Mouse (Mus musculus) 3T3-L1 (cell line): ENCODE measurements around the gene Dctn2.
A peak's percentile ranks its signal among the peaks of the same experiment; 100 is the strongest.

Experiments
- DNase-seq: peaks from one replicate; pipeline ENCODE4 v3.0.0-alpha.2; 2015; ENCODE audit warnings: low read depth, low spot score

The Dctn2 gene

GRCm38 (mm10) chr10:127263631-127264030 lies 2.5 kb upstream of the Dctn2 start:
- no peak for DNase-seq

DNA sequence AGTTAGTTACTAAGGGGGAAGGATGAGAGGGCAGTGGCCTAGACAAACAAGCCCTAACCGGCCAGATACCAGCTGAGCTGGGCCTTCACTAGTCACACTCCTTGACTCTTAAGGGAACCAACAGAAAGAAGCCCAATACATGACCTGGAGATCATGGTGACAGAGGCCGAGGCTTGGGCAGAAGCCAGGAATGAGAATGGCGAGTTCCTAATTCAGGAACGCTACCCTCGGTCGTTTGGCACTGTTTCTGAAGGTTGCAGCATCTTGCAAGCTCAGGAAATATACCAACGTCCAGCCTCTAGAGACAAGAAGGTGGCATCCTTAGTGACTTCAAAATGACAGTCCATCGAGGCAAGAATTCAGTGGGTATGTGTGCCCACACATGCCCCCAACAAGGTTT lies 1.8 kb upstream of the Dctn2 start:
- DNase-seq: no peak

GRCm38 (mm10) chr10:127264971-127265370 lies 1.2 kb upstream of the Dctn2 start:
- DNase-seq: no peak

- peak; percentile 35 for DNase-seq
These were observed 449 bp upstream of the Dctn2 start for GRCm38 (mm10) chr10:127265727-127266111.

GRCm38 (mm10) chr10:127267318-127267717 lies 1.1 kb downstream of the Dctn2 start:
- DNase-seq: no peak

- peak; percentile 25 for DNase-seq
These were observed 2.2 kb downstream of the Dctn2 start for GRCm38 (mm10) chr10:127268401-127268800.

DNA sequence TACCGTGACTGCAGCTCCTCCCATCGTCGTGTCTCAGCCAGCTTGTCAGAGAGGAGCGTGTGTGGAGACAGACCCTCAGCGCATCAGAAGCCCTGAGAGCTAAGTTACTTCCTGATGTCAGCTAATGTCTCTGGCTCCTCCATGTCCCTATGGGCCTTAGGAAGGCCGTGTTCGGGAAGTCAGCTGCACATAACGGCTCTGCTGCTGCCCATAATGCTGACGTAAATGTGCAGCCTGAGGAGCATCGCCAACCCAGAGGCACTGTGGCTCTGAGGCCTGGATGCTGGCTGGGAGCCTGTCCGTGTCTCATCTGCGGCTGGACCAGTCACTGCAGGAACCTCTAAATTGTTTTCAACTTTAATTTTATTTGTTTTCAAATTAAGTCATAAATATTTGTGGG lies 2.9 kb downstream of the Dctn2 start:
- DNase-seq: no peak

- no peak for DNase-seq
These were observed 3.7 kb downstream of the Dctn2 start for GRCm38 (mm10) chr10:127269884-127270283.

GRCm38 (mm10) chr10:127272371-127272770 lies 6.2 kb downstream of the Dctn2 start:
- no peak for DNase-seq

GRCm38 (mm10) chr10:127274261-127275022 lies 8.3 kb downstream of the Dctn2 start:
- no peak for DNase-seq

DNA sequence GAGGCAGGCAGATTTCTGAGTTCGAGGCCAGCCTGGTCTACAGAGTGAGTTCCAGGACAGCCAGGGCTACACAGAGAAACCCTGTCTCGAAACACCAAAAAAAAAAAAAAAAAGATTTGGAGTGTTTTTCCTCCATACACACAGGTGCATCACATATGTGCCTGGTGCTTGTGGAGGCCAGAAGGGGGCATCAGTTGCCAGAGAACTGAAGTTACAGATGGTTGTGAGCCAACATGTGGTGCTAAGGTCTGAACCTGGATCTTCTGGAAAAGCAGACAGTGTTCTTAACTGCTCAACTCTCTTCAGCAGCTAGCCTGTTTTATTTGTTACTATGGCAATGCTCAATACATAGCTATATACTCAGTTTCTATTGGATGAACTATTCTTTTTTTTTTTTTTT lies 13.6 kb downstream of the Dctn2 start:
- DNase-seq: peak; percentile 20

- no peak for DNase-seq
These were observed 15.1 kb downstream of the Dctn2 start for GRCm38 (mm10) chr10:127281316-127281715.

DNA sequence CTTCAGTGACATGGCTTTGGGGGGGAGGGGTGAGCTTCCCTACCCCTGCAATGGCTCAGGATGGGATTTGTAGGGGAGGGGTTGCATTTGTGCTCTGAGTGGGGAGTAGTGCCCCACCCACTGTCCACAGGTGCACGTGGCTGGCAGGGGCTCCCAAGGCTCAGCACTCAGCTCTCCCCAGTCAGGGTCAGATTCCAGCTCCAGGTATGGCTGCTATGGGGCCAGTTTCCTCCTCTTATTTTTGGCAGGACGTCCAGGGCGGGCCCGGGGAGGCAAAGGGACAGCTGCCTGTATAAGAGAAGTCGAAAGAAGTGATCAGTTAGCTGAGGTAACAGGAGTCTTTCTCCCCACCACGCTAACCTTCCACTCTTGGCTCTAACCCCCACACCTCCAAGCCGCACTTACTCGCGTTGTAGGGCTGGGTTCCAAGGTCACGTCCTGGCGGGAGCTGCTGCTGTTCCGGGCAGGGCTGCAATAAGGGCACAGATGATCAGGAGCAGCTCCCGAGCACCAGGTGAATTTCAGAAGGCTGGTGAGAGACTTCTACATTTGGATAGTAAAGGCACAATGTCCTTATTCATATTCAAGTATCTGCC lies 16.6 kb downstream of the Dctn2 start:
- no peak for DNase-seq

DNA sequence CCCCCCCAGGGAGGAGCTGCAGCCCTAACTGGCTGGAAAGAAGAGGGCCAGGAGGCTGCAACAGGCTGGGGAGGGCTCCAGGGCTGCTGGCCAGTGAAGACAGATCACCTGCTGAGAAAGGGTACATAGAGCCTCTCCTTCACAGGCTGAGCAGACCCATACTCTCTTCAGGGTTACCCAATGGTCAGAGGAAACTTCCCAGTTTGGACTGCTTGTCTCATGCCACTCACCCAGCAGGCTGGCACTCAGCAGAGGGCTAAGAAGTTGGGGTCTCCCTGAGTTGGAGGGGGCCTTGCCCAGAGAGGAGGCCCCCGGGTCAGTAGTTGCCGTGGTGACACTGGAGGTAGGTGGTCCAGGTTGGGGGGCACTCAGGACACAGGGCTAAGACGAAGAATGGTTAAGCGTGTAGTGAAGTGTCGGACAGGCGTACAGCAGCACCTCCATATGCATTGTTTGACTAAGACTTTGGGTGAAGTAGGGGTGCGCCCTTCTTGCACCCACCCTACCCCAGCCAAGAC lies 18.0 kb downstream of the Dctn2 start:
- no peak for DNase-seq

DNA sequence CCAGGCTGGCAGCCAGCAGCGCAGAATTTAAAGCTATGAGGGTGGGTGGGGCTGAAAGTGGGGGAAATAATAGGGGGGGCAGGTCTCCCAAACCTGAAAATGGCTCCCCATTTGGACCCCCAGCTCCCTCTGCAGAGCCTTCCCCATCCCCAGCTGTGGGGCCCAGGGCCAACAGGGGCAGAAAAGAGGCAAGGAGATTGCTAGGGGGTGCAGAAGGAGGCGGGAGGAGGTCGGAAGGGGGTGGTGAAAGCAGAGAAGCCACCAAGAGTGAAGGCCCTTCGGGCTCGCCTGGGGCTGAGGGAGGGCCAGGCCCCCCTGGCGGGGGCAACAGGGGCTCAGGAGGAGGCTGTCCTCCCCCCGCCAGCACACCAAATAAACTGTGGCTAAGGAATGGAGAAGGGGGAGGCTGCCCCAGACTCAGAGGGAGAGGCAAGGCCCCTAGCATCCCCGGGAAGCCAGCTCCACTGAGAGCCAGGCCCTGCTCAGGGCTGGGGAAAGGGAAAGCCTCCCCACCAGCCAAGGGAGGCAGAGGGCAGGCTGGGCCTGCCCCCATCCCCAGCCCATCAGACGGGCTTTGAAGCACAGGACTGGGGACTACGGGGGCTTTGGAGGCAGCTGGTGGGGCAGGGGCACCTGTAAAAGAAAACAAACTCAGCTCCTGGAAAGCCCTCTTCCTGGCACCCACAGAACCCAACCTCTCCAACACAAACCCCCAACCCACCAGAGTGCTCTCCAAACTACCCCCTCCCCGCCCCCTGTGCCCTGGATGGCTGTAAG lies 18.7 kb downstream of the Dctn2 start:
- no peak for DNase-seq

DNA sequence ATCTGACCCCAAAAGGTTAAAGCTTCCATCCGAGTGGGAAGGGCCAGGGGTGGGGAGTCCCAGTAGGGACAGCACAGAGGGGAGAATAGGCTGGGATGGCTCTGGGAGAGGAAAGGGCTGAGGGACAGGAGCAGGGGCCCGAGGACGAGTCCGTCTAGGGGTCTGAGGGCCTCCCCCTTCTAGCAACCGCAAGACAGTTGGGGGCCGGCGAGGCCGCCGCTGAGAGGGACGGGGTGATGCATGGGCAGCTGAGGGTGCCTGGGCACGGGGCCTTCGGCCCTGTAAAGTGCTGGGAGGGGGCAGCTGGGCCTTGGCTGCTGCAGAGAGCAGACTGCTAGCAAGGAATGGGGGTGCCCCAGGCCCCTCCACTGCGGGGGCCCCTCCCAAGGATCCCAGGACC lies 19.5 kb downstream of the Dctn2 start:
- DNase-seq: no peak

- no peak for DNase-seq
These were observed 20.0 kb downstream of the Dctn2 start for GRCm38 (mm10) chr10:127286194-127286593.

- DNase-seq: no peak
These were observed 20.6 kb downstream of the Dctn2 start for GRCm38 (mm10) chr10:127286730-127287129.

- DNase-seq: peak; percentile 19
These were observed 21.2 kb downstream of the Dctn2 start for GRCm38 (mm10) chr10:127287271-127287935.

DNA sequence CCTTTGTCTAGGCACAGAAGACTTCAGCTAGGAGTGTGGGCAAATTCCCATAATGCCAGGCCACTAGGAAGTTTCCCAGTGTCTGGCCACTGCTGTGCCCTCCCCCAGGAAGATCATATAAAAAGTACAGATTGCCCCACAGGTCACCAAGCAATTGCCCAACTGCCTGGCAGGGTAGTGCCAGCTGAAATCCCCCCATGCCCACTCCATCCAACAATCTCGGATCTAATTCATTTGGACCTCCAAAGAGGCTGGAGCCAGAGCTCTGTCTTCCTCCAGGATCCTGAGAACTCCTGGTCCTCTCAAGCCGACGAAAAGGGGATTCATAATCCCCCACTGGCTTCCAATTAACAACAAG lies 21.7 kb downstream of the Dctn2 start:
- no peak for DNase-seq

DNA sequence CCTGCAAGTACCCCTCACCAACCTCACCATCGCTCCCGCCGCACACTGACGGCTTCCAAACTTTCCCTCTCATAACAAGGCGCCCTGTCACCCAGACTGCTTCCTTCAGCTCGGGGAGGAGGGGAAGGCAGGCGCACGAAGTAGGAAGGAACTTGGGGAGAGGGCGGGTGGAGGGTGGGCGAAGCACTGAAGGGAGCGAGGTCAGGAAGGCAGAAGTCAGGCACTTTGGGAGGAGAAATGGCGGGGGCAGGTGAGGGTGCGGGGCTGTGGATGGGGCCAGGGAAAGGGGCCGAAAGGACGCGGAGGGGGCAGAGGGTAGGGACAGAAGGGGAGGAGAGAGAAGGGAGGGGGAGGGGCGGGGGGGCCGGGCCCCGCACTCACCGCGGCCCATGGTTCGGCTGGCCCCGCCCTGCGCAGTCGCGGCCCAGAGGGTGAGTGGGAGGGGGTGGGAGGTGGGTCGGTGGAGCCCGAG lies 22.2 kb downstream of the Dctn2 start:
- peak; percentile 59 for DNase-seq
